Mouse (Mus musculus) limb, embryonic 14.5 days (tissue): Measurements from ENCODE around the gene Tent5b. TPM values are rescaled to one million over a fixed set of nuclear protein-coding genes. Genes with fewer than 3 reads are reported as not detected.
A peak's percentile ranks its signal among the peaks of the same experiment; 100 is the strongest.

Experiments used
- ATAC-seq: fragments of 200-750 bp; cut with Nextera tagmentation; 2 replicates; pipeline ENCODE4 v1.8.0; 2017; ENCODE audit warnings: low read depth, moderate number of reproducible peaks, moderate TSS enrichment; ENCODE audit not compliant: low FRiP score
- DNase-seq: peaks from one replicate; pipeline ENCODE4 v3.0.0-alpha.2; 2015; ENCODE audit warnings: low spot score
- H3K27ac ChIP-seq: fragments of 300-500 bp; sonication (generic); replicated peaks from 2 replicates; pipeline ENCODE4 v1.5.1; 2014; ENCODE audit warnings: low read depth, mild to moderate bottlenecking, low read length, moderate library complexity, mixed read lengths
- H3K27me3 ChIP-seq: fragments of 300-500 bp; sonication (generic); 2 replicates; pipeline ENCODE4 v1.6.1; 2014; ENCODE audit warnings: low read length, mixed read lengths; ENCODE audit not compliant: control insufficient read depth, insufficient read depth
- H3K36me3 ChIP-seq: fragments of 300-500 bp; sonication (generic); 2 replicates; pipeline ENCODE4 v1.6.1; 2014; ENCODE audit warnings: mild to moderate bottlenecking, low read length, moderate library complexity, mixed read lengths; ENCODE audit not compliant: control insufficient read depth, insufficient read depth
- H3K4me1 ChIP-seq: fragments of 300-500 bp; sonication (generic); 2 replicates; pipeline ENCODE4 v1.6.1; 2014; ENCODE audit warnings: antibody characterized with exemption, low read length, mixed read lengths; ENCODE audit not compliant: control insufficient read depth, insufficient read depth
- H3K4me2 ChIP-seq: fragments of 300-500 bp; sonication (generic); replicated peaks from 2 replicates; pipeline ENCODE4 v1.6.1; 2014; ENCODE audit warnings: low read depth, mild to moderate bottlenecking, low read length, moderate library complexity; ENCODE audit not compliant: severe bottlenecking
- H3K4me3 ChIP-seq: fragments of 300-500 bp; sonication (generic); replicated peaks from 2 replicates; pipeline ENCODE4 v1.5.1; 2014; ENCODE audit warnings: low read length
- H3K9ac ChIP-seq: fragments of 300-500 bp; sonication (generic); 2 replicates; pipeline ENCODE4 v1.6.1; 2014; ENCODE audit warnings: mild to moderate bottlenecking, low read depth, low read length, moderate library complexity; ENCODE audit not compliant: severe bottlenecking
- H3K9me3 ChIP-seq: fragments of 300-500 bp; sonication (generic); 2 replicates; pipeline ENCODE4 v1.6.1; 2016; ENCODE audit warnings: low read length; ENCODE audit not compliant: control insufficient read depth
- POLR2A ChIP-seq: fragments of 200-500 bp; IDR thresholded peaks from 2 replicates; pipeline ENCODE4 v1.8.0; 2012; ENCODE audit warnings: inconsistent platforms, mild to moderate bottlenecking, moderate library complexity, borderline replicate concordance; ENCODE audit not compliant: insufficient read depth, insufficient read length; ENCODE audit errors: extremely low read depth
- WGBS: fragments of 180-500 bp; shearing (Covaris S2); extraction: QIAGEN DNeasy Blood & Tissue Kit; methylation state at CpG from one replicate; pipeline ENCODE4 v1.1.7; 2014; 5-methylcytosine and 5-hydroxymethylcytosine counted together
- polyA plus RNA-seq, 2 experiments: library from polyadenylated mRNA; depleted of rRNA in 1 of 2; stranded (reverse) in 1 of 2; unstranded in 1 of 2; fragments of >200 nt; fragmentation: Nextera tagmentation in 1 of 2; extraction: Ambion mirVana in 1 of 2; gene quantifications; 2 replicates each; pipeline versions ENCODE4 v1.2.1 to v1.2.3; 2012 to 2014

Tent5b gene
- polyA plus RNA-seq (2012; rRNA removed) (0.80 and 1.0 TPM in 2 replicates), polyA plus RNA-seq (2014; fragmentation: Nextera tagmentation; extraction: Ambion mirVana) (1.4 and 1.7 TPM in 2 replicates)

GRCm38 (mm10) chr4:133479458-133480184 lies at the start of gene Tent5b:
Gene Tent5b, plus strand, starts transcription at chr4:133480132.
- Histone ChIP-seq H3K4me1 (peaks cover 10% of the 10 kb centered on the region; the same call in 1 of the 2 replicates), H3K4me2 (peak within 1 kb of the TSS; percentile 57), H3K27ac (no peak within 1 kb of the TSS), H3K4me3 (peak within 1 kb of the TSS; percentile 44), H3K27me3 (peaks cover 21% of the 10 kb centered on the region), H3K36me3 (no peaks in the 10 kb centered on the region), H3K9ac (peak within 1 kb of the TSS; percentile 41; the same call in 1 of the 2 replicates), H3K9me3 (no peaks in the 10 kb centered on the region)
- WGBS, result 3% methylated on average over 29 of the region's 29 CpGs
- TF ChIP-seq POLR2A, result no peak
- DNase-seq, result peak; percentile 98
- ATAC-seq, result peak; percentile 98

- ATAC-seq, result no peak
- no peak for TF ChIP-seq POLR2A
- Histone ChIP-seq H3K4me2 (no peak overlapping the region), H3K4me1 (no peaks in the 10 kb centered on the region), H3K4me3 (no peak overlapping the region), H3K27ac (no peak overlapping the region), H3K9ac (no peak overlapping the region), H3K36me3 (no peaks in the 10 kb centered on the region), H3K27me3 (no peaks in the 10 kb centered on the region), H3K9me3 (no peaks in the 10 kb centered on the region)
- 85% methylated on average over 6 of the region's 6 CpGs for WGBS
- no peak for DNase-seq
Measured at GRCm38 (mm10) chr4:133431508-133431907, 48.4 kb upstream of the Tent5b start.

GRCm38 (mm10) chr4:133432560-133433171 lies 47.3 kb upstream of the Tent5b start:
- H3K27ac ChIP-seq, result no peak overlapping the region
- no peaks in the 10 kb centered on the region for H3K27me3 ChIP-seq
- 0 out of 2 replicates have a peak overlapping the region, but pooled peaks have one; percentile 20 for H3K4me2 ChIP-seq
- no peaks in the 10 kb centered on the region for H3K36me3 ChIP-seq
- no peak overlapping the region for H3K9ac ChIP-seq
- no peak for DNase-seq
- WGBS, result 25% methylated on average over 17 of the region's 17 CpGs
- H3K4me3 ChIP-seq, result no peak overlapping the region
- no peaks in the 10 kb centered on the region for H3K4me1 ChIP-seq
- no peak for TF ChIP-seq POLR2A
- H3K9me3 ChIP-seq, result no peaks in the 10 kb centered on the region
- no peak for ATAC-seq

DNA sequence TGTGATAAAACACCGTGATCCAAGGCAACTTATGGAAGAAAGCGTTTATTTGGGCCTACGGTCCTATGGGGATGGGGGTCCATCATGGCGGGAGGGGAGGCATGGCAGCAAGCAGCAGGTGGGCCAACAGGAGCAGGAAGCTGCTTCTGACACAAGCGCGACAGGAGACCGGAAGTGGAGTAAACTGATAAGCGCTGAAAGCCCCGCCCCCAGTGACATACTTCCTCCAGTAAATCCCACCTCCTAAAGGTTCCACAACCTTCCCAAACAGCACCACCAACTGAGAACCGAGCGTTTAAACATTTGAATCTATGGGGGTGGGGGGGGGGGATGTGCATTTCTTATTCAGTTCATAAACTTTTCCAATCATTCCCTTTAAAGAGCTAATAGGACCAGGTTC lies 44.0 kb upstream of the Tent5b start:
- whole genome bisulfite sequencing, result 93% methylated on average over 11 of the region's 11 CpGs
- no peaks in the 10 kb centered on the region for H3K9me3 ChIP-seq
- no peak overlapping the region for H3K27ac ChIP-seq
- no peak overlapping the region for H3K4me3 ChIP-seq
- no peak for TF ChIP-seq POLR2A
- no peaks in the 10 kb centered on the region for H3K27me3 ChIP-seq
- DNase-seq, result no peak
- no peak for ATAC-seq
- no peak overlapping the region for H3K9ac ChIP-seq
- H3K36me3 ChIP-seq, result no peaks in the 10 kb centered on the region
- H3K4me1 ChIP-seq, result peaks cover 16% of the 10 kb centered on the region
- H3K4me2 ChIP-seq, result no peak overlapping the region

- Histone ChIP-seq H3K9me3 (no peaks in the 10 kb centered on the region), H3K36me3 (no peaks in the 10 kb centered on the region), H3K4me2 (peak overlapping the region; percentile 39), H3K27ac (peak overlapping the region; percentile 83), H3K4me3 (peak overlapping the region; percentile 8; the same call in 1 of the 2 replicates), H3K27me3 (no peaks in the 10 kb centered on the region), H3K9ac (peak overlapping the region; percentile 18; the same call in 1 of the 2 replicates), H3K4me1 (peaks cover 32% of the 10 kb centered on the region)
- 4% methylated on average over 17 of the region's 17 CpGs for WGBS
- no peak for TF ChIP-seq POLR2A
- DNase-seq, result peak; percentile 73
- ATAC-seq, result peak; percentile 77
Measured at GRCm38 (mm10) chr4:133439460-133440376, 40.2 kb upstream of the Tent5b start.
